Mouse (Mus musculus): ENCODE measurements around the gene Tfdp2.

DNA sequence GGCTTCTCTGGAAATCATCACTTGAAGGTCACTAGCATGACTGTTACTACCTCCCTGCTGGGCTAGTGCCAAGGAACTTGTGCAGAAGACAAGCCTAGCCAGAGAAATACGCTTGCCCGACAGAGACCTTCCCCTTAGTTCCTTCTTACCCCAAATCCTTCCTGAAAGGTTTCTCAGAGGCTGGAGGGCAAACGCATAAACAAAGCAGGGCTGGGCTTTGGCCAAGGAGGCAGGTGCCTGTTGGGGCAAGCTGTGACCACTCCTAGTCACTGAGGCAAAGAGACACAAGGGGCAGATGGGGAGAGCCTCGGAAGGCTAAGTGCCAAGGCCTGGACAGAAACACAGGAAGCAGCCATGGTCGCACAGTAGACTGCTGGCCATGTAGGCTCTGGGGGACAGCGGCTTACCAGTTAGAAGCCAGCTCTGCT is 130.4 kb downstream of the Tfdp2 start:
- TF ChIP-seq CTCF (IDR thresholded peaks at IDR 0.05; ENCODE audit: control insufficient read depth, insufficient read depth, low read length): no peak
- no peak for TF ChIP-seq POLR2A (IDR thresholded peaks at IDR 0.05; ENCODE audit: borderline replicate concordance, control insufficient read depth, low read depth, low read length)
